7 mouse cellular contexts compared by ENCODE assay signal in the genomic region with DNA sequence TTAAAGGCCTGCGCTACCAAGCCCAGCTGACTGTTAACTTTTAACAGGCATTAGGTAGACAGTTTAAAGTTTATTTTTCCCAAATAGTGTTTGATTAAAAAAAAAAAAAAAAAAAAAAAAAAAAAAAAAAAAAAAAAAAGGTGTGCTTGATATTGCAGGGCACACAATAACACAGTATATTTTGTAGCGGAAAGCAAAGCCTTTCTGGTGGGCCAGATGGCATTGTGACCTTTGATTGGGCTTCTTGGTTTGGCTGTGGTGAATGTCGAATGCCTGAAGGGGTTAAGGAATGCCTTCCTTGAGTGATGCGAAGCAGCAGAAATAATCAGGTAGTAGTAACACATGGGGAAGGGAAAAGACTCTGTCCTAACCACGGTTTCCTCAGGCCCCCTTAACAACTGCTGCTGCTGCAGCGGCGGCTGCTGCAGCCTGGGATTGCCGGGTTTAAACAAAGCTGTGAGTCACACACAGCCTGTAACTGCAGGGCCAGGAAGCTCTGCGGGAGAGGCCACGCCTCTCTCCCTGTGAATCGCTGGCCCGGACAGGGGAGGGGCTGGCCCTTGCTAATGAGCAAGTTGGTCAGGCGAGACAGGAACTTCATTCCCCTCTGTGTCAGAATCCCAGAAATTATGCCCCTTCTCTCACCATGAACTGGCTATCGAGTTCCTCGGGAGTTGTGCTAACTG. TPM values are rescaled to one million over a fixed set of nuclear protein-coding genes. Genes with fewer than 3 reads are reported as not detected.
DNase-seq lines count a peak whose midpoint lies in the region; ATAC-seq lines count a peak whose summit lies in the region.

No protein-coding gene starts in this region.

- intact Hi-C loops in left cerebral cortex, postnatal 4 days (cut with DNase I): no loop called here

- peak; percentile 96 for ATAC-seq in intestine, embryonic 16.5 days
- peak; percentile 98 for ATAC-seq in midbrain, embryonic 11.5 days (ENCODE audit: low FRiP score)

- DNase-seq in adrenal gland, postnatal 14 days: peak; percentile 93
- peak; percentile 89 for DNase-seq in embryonic facial prominence, embryonic 10.5 days (ENCODE audit: low spot score)
- DNase-seq in gonadal fat pad, adult 2 months (ENCODE audit: low read depth): peak; percentile 47
- DNase-seq in left cerebral cortex, postnatal 4 days: peak; percentile 73
- DNase-seq in midbrain, embryonic 11.5 days (ENCODE audit: low spot score, missing footprints): peak; percentile 97
- DNase-seq in skeletal muscle tissue, adult 2 months (ENCODE audit: low read depth, low spot score): peak; percentile 84

- H3K4me1 ChIP-seq in embryonic facial prominence, embryonic 10.5 days: peaks cover 12% of the 10 kb centered on the region
- H3K4me1 ChIP-seq in intestine, embryonic 16.5 days (ENCODE audit: control insufficient read depth, insufficient read depth, low read length): peaks cover 10% of the 10 kb centered on the region
- H3K4me1 ChIP-seq in midbrain, embryonic 11.5 days (ENCODE audit: control insufficient read depth, insufficient read depth, low read length): no peaks in the 10 kb centered on the region

- H3K27ac ChIP-seq in embryonic facial prominence, embryonic 10.5 days (replicated peaks): peak overlapping the region; percentile 86
- H3K27ac ChIP-seq in intestine, embryonic 16.5 days (ENCODE audit: low read length): peak overlapping the region; percentile 95
- H3K27ac ChIP-seq in midbrain, embryonic 11.5 days (ENCODE audit: low read depth, low read length): peak overlapping the region; percentile 41; the same call in 1 of the 2 replicates

- H3K27me3 ChIP-seq in embryonic facial prominence, embryonic 10.5 days (replicated peaks; ENCODE audit: low read depth, poor library complexity, severe bottlenecking): no peaks in the 10 kb centered on the region
- no peaks in the 10 kb centered on the region for H3K27me3 ChIP-seq in intestine, embryonic 16.5 days (replicated peaks; ENCODE audit: control insufficient read depth, insufficient read depth, low read length)
- H3K27me3 ChIP-seq in midbrain, embryonic 11.5 days (ENCODE audit: control insufficient read depth, insufficient read depth, low read length): no peaks in the 10 kb centered on the region

- H3K4me3 ChIP-seq in embryonic facial prominence, embryonic 10.5 days: peak overlapping the region; percentile 71
- H3K4me3 ChIP-seq in intestine, embryonic 16.5 days (ENCODE audit: low read length): peak overlapping the region; percentile 63
- peak overlapping the region; percentile 50 for H3K4me3 ChIP-seq in midbrain, embryonic 11.5 days (ENCODE audit: low read depth, low read length)

- H3K9me3 ChIP-seq in embryonic facial prominence, embryonic 10.5 days: no peaks in the 10 kb centered on the region
- no peaks in the 10 kb centered on the region for H3K9me3 ChIP-seq in intestine, embryonic 16.5 days (ENCODE audit: control insufficient read depth, low read length)
- no peaks in the 10 kb centered on the region for H3K9me3 ChIP-seq in midbrain, embryonic 11.5 days (ENCODE audit: control insufficient read depth, low read length)

- WGBS in embryonic facial prominence, embryonic 10.5 days: 9% methylated on average over 15 of the region's 15 CpGs
- WGBS in intestine, embryonic 16.5 days: 8% methylated on average over 15 of the region's 15 CpGs
- WGBS in midbrain, embryonic 11.5 days: 9% methylated on average over 15 of the region's 15 CpGs

- H3K9ac ChIP-seq in intestine, embryonic 16.5 days (ENCODE audit: low read depth, low read length): peak overlapping the region; percentile 70
- H3K9ac ChIP-seq in midbrain, embryonic 11.5 days (ENCODE audit: low read length): peak overlapping the region; percentile 41

- H3K36me3 ChIP-seq in embryonic facial prominence, embryonic 10.5 days (replicated peaks): no peaks in the 10 kb centered on the region
- no peaks in the 10 kb centered on the region for H3K36me3 ChIP-seq in intestine, embryonic 16.5 days (ENCODE audit: control insufficient read depth, insufficient read depth, low read length)
- no peaks in the 10 kb centered on the region for H3K36me3 ChIP-seq in midbrain, embryonic 11.5 days (ENCODE audit: control insufficient read depth, insufficient read depth, low read length)

- H3K4me2 ChIP-seq in intestine, embryonic 16.5 days (ENCODE audit: low read depth, low read length): peak overlapping the region; percentile 71
- peak overlapping the region; percentile 73 for H3K4me2 ChIP-seq in midbrain, embryonic 11.5 days

RNA-seq across cellular contexts. Expression of gene Arhgap18, which starts 18.9 kb away (rescaled TPM):
- total RNA-seq in adrenal gland, postnatal 14 days (2021): 35.8 and 39.7 TPM in 2 replicates
- polyA plus RNA-seq in embryonic facial prominence, embryonic 10.5 days (2016; fragmentation: Nextera tagmentation; extraction: Ambion mirVana): 8.7 and 11.1 TPM in 2 replicates
- 8.5 and 9.3 TPM in 2 replicates for polyA plus RNA-seq in gonadal fat pad, adult 2 months (2012; rRNA removed)
- polyA plus RNA-seq in intestine, embryonic 16.5 days (2015; fragmentation: Nextera tagmentation; extraction: Ambion mirVana): 48.8 and 48.9 TPM in 2 replicates
- total RNA-seq in left cerebral cortex, postnatal 4 days (2021): 10 to 100 TPM; 14.6 to 15.3 TPM
- polyA plus RNA-seq in midbrain, embryonic 11.5 days (2014; fragmentation: Nextera tagmentation; extraction: Ambion mirVana): 14.3 and 14.9 TPM in 2 replicates

Comparison
In these comparisons a context has a peak if more than half of its experiments do, and no peak if none do; other contexts are left out.
1. Peak in every context shown above with its lines: DNase-seq, ATAC-seq, H3K4me3 ChIP-seq and H3K27ac ChIP-seq.
2. DNase-seq: peak in every context shown above with its lines; median percentile 97 in midbrain, embryonic 11.5 days; 93 in adrenal gland, postnatal 14 days; 89 in embryonic facial prominence, embryonic 10.5 days; 84 in skeletal muscle tissue, adult 2 months; 73 in left cerebral cortex, postnatal 4 days; 47 in gonadal fat pad, adult 2 months.
3. H3K27ac ChIP-seq: peak in every context shown above with its lines; median percentile 95 in intestine, embryonic 16.5 days; 86 in embryonic facial prominence, embryonic 10.5 days; 41 in midbrain, embryonic 11.5 days.